Mouse (Mus musculus) kidney, postnatal 14 days (tissue): ENCODE measurements around the gene Coro7.
"Not testable (repeated sequence)": the region's sequence is repeated elsewhere in the genome, so short reads cannot be mapped to it uniquely, and the experiment has no call there.

ENCODE experiments used
- DNase-seq: peaks from one replicate; pipeline ENCODE4 v3.0.0; 2022; ENCODE audit warnings: mixed read lengths

Coro7 gene

DNA sequence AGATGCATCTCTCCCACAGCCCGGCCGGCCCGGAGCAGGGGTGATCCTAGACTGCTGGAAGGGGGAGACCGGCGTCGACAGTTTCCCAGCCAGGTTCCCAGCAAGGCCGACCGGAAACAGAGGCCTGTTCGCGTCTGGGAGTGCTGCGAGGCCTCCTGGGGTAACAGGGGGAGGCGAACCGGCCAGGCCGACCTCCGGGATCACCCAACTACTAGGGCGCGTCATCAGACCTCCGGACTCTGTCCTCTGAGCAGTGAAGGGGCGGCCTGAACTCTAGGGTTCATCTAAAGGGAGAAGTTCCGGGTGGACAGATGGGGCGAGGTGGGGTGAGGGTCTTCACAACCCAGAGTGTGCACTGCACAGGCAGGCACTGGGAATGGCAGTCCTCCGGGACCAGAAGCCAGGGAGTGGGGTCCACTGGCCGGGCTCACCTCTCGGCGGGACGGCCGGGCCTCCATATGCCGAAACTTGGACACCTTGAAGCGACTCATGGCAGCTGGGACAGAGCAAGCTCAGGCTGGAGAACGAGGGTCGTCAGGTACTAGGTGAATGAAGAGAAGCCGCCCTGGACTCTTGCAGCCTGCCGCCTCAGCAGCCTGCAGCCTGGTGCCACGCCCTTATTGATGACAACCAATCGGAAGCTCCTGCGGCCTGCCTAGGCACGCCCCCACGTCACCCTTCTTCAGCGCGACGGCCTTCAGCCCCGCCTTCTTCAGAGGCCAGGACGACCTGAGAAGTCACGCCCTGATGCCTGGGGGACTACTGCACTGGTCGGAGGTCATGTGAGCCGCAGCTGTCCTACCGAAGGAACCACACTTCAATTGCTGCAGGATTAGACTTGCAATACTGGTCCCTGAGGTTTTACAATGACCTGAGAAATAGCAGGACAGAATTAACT lies at the start of gene Coro7:
TSS of gene Coro7 (minus strand) at position 657 of the 898 bp plus-strand sequence.
- peak; percentile 96 for DNase-seq

DNA sequence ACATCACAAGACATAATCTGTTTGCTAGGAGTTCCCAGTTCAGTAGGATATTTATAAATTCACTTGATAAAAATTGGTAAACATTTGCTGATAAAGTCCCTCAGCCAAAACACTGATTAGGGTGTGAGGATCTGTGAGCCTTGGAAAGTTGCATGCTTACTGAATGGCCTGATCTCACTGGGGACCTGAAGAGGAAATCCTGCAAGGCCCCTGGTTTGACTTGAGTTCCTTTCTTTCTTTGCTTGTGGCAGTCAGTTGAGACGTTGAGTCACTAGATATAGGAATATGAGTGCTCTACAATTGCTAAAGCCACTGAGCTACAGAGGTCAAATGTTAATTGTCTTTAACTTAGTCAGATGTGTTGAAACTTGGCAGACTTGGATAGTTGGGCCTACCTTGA lies 48.4 kb upstream of the Coro7 start:
- DNase-seq = peak; percentile 25

DNA sequence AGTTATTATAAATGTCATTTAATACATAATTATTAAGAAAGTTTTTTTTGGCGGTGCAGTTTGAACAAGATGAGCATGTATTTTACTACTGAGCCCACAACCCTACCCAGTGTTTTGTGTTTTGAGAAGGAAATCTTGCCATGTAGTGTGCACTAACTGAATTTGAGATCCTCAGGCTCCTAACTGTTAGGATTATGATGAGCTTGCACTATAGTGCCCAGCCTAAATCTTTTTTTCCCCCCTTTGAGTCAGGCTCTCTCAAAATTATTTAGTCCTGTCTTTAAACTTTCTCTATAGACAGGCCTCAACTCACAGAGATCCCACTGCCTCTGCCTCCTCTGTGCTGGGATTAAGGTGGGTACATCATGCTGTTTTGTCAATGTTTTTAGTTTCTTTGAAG lies 47.9 kb upstream of the Coro7 start:
- no peak for DNase-seq

DNA sequence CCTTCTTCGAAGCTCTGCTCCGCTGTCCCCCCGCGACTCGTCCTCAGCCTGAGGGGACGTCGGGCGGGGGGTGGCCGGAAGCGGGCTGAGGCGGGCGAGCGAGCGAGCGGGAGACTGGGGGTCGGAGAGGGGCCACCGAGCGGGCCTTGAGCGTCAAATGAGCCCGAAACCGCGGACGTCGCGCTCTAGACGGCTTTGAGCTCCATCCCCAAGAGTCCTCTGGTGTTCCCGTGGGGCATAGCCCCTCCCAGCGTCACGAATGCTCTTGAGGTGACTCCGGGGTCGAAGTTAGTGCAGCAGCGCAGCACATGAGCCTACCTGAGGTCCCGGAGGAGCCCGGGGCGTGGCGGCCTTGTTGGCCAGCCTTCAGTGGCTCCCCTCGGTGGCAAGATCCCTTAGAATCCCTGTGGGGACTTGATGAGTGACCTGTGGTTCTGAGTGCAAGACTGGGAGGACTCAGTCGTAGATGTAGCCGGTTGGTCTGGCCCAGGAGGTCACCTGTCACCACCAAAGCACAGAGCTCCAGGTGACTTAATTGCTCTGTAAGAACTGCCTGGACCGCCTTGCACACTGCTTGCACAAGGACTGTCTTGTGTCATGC lies 47.1 kb upstream of the Coro7 start:
- DNase-seq = no peak

DNA sequence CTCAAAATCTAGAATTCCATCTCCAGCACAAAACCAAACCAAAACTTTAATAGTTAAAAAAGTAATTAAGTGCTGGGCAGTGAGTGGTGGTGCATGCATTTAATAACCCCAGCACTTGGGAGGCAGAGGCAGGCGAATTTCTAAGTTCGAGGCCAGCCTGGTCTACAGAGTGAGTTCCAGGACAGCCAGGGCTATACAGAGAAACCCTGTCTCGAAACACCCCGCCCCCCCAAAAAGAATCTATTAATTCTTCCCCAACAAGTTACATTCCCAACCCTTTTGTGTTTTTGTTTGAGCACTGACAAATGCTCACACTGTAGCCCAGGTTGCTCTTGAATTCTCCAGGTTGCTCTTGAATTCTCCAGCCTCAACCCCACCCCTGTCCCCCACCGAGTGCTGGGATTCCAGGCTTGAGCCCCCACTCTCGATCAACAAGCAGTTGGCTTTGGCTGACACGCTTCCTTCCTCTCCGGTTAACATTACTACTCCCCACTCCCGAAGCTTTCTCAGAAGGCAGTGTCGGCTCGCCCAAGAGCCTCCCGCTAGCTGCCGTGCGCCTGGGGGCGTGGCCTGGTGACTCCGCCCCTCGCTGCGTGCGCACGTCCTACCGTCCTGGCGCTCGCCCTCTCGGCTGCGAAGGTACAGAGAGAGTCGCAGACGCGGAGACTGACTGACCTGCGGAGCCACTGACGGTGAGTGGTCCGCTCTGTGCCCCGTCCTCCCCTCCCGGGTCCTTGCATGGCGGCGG lies 46.4 kb upstream of the Coro7 start, which contains the start of gene Hmox2:
TSS of gene Hmox2 (plus strand) at position 582 of the 748 bp plus-strand sequence.
- DNase-seq = peak; percentile 96

DNA sequence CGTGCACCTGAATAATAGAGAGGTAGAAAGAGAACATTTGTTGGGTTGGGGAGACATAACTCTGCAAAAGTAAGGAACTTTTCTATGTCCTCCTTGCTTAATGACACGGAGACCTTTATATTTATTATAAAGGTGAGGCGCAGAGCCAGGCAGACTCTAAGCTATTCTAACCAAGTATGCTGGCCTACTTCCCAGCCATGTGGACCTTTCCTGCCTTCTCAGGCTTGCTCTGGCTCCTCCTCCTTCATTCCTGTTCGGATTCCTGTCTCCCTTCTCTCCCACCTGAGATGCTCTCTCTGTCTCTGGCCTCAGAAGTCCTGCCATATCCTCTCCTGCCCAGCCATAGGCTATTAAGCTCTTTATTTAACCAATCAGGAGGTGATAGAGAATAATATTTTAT lies 45.7 kb upstream of the Coro7 start:
- peak; percentile 28 for DNase-seq

DNA sequence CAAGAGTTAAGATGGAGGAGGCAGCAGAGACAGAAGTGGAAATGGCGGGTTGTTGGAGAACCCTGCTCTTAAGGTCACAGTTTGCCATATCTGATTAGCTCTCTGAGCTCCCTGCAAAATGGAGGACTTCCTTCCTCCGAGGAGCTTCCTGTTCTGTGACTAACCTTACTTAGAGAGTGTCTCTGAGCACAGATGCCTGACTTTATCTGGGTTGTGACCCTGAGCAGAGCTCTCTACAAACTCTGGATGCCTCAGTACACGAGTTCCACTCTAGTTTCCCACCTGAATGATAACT lies 43.3 kb upstream of the Coro7 start:
- DNase-seq = no peak

DNA sequence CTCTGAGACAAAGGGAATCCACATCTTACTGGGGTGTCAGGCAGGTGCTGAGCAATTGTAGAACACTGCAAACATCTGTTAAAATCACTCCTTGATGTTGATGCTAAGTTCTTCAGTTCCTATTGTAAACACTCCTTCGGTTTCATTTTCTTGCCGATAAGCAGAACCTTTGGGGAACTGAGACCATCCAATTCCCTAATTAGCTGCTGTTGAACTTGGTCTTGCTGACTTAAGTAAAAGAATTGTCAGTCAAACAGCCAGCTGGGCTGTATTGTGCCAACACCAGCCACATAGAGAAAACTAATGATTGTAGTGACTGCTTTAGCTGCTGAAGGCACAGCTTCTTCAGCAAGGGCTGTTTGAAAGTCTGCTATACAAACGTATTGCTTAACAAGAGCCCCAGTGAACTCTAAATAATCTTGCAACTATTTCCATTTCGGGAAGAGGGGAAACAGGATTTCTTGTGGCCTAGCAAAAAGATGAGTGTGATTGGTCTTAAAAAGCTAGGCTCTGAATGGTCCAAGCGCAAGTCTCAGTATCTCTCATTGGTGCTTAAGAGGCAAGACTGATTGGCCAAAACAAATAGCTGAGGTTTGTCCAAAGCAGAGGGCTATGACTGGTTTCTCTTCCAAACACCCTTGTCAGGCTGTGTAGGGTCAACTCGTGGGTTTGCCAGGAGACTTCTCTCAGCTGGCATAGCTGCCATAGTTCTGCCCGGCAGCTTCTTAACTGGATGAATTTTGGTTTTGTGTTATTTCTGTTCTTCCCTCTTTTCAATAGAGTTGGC lies 42.7 kb upstream of the Coro7 start:
- no peak for DNase-seq

DNA sequence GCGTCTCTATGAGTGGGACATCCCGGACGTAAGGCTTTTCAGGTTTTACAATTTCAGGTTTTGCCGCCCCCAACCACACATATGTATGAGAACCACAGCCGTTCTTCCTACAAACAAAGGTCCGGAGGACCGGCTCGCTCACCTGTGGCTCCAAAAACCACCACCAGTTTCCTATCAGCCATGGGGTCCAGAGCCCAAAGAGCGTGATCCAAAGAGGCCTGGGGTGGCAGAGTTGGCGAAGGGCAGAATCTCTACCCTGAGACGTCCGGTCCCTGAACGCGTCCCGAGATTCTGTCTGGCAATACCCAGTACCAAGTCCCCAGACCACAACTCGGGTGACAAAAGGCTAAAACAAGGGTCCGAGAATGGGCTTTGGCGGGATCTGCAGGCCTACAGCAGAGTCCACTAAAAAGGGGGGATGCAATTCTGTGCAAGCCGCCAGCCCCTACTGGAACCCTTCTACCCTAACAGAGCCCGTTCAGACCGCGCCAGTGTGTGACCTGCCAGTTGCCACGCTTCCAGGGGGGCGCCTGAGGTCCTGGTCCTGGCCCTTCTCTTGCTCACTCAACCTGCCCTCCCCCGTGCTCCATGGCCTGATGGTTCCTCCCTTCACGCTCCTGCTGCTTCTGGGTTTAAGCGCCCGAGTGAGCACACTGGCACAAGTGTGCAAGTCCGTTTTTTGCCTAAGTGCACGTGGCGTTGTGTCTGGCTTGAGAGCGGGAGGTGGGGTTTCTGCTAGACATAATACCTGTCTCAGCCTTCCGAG lies 39.4 kb upstream of the Coro7 start, which contains the start of gene Nmral1:
TSS of gene Nmral1 (minus strand) at position 604 of the 766 bp plus-strand sequence.
- DNase-seq = peak; percentile 73

DNA sequence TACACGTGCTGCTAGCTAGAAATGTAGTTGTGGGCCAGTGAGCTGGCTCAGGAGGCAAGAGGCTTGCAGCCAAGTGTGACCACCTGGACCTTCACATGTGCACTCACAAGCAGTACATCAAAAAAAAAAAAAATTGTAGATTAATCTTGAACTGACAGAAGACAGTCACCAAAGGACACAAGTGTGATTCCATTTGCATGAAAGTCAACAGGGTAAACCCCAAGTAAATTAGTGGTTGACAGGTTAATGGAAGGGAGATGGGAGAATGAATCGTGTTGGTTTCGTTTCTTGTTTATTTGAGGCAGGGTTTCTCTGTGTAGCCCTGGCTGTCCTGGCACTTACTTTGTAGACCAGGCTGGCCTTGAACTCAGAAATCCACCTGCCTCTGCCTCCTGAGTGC lies 38.3 kb upstream of the Coro7 start:
- DNase-seq = no peak

DNA sequence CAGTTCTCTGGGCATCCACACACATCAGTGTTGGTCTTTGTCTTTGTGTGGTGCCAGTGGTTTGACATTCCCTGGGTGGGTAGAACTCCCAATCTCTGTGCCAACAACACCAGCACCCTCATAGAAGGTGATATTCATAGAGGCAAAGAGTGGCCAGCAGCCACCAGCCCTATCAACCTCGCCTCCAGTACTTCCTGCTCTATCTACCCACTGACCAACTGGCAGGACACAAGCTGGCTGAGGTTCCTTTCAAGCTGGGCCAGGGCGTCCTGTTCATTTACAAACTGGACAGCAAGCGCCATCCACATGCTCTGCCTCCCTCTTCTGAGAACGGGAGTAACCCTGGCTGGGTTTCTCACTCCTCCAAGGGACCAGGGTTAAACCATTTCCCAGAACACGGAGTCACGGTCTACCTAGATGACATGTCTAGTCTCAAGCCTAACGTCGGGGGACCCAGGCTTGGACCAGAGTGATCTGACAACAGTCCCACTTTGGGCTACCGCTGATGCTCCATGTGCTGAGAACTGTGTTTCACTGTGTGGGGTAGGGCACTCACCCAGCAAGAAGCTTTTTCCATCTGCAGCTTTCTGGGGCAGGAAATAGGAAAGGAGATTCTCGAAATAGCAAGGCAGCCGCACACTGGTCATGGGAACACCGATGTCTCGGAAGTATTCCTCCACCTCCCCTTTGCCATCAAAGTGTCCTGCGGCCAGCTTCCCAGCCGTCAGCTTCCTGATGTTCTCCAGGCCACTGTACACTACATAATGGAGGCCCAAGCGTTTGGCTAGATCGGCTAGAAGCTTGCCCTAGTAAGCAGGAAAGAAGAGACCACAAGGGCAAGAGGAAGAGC lies 34.5 kb upstream of the Coro7 start:
- DNase-seq = no peak

DNA sequence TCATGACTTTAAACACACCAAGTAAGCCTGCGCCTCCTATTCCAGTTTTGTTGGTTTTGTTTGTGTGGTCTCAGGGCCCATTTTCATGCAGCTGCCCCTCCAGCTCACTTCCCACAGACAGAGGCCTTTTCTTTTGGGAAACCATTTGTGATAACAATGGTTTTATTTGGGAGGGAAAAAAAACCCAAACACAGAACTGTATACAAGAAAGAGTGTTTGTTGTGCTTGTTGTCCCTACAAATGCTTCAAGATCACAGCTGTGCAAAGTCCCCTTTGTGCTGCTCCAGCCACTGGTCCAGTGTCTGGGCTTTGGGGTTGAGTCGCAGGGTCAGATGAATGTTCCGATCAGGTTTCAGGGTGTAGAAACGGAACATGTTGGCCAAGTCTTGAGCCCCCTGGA lies 31.6 kb upstream of the Coro7 start:
- no peak for DNase-seq

DNA sequence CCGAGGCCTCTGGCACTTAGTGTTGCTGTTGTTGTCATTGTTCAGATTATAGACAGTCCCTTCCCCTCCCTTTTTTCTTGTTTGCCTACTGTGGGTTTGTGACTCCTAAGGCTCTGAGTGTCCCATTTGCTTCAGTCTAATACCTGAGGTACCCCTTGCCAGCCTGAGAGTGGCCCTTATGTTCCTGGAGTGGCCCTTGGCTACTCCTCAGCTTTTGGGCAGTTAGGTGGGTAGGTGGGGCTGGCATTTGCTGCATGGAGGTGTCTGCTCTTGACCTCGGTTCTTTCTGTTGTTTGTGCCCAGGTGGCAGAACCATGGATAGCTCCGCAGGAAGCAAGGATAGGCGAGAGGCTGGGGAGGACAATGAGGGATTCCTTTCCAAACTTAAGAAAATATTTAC lies 26.0 kb upstream of the Coro7 start:
- no peak for DNase-seq

DNA sequence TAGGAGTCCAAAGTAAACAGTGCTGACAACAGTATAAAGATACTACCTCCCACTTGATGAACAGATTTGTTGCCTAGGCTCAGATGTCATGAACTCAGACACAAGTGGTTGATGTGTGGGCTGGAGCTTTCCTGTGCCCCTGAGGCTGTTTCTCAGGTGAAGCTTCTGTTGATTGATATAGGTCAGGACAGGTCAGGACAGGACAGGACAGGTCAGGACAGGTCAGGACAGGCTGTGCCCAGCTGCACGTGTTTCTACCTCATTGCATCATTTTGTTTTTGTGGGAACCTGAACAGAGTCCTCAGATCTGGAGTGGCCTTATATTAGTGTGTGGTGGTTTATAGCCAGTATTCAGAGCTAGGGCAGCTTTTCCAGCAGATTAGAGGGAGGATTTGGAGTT lies 23.1 kb upstream of the Coro7 start:
- DNase-seq = no peak

DNA sequence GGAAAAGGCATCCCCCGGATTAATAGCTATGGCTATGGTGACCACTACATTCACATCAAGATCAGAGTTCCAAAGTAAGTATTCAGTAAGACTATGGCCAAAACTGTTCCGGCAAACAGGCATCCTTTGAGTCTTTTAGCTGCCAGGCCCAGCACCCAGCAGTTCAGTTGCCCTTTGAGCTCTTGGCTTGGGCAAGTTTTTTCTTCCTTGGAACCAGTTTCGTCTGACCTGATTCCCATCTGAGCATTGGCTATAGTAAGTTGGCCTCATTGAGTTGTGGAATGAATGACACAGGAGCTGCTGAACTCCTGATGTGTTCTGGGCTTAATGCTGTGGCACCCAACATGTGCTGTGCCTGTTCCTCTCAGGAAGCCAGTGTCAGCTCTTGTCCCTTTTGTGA lies 21.6 kb upstream of the Coro7 start:
- peak; percentile 33 for DNase-seq

DNA sequence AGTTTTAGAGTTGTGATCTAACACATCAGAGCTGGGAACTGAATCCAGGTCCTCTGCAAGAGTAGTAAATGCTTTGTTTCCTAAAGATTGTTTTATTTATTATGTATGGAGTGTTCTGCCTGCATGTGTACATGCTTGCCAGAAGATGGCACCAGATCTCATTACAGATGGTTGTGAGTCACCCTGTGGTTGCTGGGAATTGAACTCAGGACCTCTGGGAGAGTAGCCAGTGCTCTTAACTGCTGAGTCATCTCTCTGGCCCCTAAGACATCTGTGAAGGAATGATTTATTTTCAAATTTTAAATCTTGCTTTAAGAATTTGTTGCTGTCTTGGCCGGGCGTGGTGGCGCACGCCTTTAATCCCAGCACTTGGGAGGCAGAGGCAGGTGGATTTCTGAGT lies 9.8 kb upstream of the Coro7 start:
- DNase-seq = not testable (repeated sequence)

DNA sequence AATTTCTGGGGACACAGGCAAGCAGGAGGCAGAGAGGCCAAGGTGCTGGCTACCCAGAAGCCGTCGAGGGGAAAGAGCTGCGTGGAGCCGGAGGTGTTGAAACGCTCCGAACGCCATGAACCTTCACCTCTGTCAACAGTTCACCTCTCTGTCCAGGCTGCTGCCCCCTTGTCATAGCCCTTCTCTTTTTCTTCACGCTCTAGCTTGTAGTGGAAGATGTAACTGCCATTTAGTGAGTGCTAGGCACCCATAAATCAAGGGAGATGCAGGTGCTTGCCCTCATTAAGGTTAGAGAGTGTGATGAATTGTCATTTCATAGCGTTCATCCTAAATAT lies 4.8 kb upstream of the Coro7 start:
- DNase-seq = no peak

DNA sequence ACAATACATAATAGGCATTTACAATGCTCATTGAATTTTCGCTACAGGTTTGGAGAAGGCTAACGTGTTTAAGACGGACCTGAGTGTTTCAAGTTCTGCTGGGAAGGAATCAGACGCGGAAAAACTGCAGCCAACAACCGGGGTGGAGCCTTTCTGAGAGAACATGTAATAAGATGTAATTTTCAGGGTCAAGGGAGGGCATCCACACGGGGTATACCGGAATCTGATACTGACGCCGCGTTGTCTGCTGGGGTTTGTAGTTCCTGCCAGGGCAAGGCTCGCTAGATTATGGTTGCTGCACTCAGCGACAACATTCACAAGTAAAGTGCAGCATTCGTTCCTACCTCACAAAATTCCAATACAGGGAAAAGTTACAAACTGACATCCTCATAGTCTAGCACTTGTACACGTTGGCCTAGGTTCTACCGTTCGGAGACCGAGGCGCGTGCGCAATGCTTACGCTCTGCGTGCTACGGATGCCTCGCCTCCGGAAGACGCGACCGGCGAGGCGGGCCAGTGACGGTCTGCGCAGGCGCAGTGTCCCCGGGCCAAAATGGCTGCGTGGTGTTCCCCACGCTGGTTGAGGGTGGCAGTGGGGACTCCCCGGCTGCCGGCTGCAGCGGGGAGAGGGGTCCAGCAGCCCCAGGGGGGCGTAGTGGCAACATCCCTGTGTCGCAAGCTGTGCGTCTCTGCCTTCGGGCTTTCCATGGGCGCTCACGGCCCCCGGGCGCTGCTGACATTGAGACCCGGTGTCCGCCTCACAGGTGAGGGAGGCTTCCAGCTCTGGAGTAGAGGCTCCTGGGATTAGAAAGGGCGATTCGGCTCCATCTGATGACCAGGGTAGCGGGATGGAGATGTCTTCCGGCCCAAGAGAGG lies 4.2 kb upstream of the Coro7 start:
- peak; percentile 97 for DNase-seq

DNA sequence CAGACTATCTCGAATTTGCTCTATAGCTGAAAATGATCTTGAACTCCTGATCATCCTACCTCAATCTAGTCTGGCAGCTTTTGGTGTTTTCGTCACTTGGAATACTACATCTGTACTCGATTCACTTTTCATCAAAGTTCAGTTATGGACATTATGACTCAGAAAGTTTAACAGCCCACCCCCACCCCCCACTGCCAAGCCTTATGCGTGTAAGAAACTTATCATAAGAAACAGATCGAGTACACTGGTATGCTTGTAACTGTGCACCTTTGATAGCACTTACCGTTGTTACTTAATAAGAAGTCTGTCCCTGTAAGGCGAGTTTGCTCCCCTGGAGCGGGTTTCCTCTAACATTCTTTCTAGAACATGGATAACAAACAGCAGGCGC lies 3.6 kb upstream of the Coro7 start:
- DNase-seq = no peak

DNA sequence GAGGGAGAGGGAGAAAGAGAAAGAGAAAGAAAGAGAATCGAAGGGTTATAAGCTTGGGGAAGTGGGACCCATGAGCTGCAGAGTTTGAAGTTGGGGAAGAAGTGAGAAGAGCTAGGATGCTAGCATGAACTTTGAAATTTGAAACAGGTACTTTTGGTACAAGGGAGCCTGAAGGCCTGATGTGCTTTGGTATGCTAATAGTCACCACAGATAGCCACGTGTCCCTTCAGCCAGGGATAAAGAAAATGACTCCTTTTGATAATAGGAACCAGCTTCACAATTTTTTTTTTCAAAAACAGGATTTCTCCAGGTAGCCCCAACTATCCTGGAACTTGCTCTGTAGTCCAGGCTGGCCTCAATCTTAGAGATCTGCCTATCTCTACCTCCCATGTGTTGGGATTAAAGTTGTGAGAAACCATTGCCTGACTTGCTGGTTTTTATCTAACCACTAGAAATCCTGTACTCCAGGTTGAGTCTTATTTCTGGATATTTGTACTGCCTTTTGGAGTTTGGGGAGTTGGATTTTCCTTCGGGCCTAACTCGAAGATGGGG lies 3.1 kb upstream of the Coro7 start:
- DNase-seq = no peak
